Comparison of ENCODE assay signal across 13 mouse cellular contexts in the genomic region with DNA sequence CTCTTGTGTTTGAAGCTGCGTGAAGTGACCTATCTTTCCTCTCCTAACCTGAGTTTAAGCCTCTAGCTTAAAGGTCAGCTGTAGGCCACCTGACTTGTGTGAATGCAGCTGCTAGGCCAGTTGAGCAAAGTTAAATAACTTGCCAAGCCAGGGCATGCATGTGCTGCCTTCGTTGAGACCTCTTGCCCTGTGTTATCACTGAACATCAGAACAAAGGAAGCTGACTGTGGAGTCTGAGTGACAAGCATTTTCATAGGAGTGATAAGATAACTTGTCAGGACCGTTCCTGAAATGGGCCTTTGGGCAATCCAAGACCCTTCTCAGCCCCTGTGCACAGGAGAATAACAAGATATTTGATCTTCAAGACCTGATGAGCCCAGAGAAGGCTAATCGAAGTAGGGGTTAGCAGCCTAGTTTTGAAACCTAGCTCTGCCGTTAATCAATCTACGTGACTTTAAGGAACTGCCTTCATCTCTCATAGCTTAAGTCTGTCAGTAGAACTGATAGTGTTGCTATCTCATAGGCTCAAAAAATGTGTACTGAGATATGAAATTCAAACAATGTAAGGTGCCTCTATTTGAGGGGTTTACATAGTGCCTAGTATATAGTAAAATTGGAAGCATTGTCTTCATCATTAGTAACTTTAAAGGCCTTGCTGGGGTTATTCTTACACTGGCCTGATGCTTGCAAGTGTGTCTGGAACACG.
DNase-seq lines count a peak whose midpoint lies in the region; ATAC-seq and TF ChIP-seq lines count a peak whose summit lies in the region.
"Had no signal": no experiment of that assay in that cellular context is flagged by ENCODE, and none has a peak within 500 bp of the region (broad histone marks: within the 10 kb centered on the region; RNA-seq: fewer than 3 reads in every experiment).

No protein-coding gene starts in this region.

- ATAC-seq in heart, embryonic 16.5 days (replicated peaks; ENCODE audit: extremely low read depth, insufficient read depth, low FRiP score) = no peak

- H3K9me3 ChIP-seq in heart, embryonic 16.5 days (replicated peaks; ENCODE audit: control insufficient read depth, low read length) = no peaks in the 10 kb centered on the region
- H3K9me3 ChIP-seq: embryonic facial prominence, embryonic 15.5 days had no signal

- no peak overlapping the region for H3K9ac ChIP-seq in heart, embryonic 16.5 days (ENCODE audit: low read length)
- H3K9ac ChIP-seq: embryonic facial prominence, embryonic 15.5 days had no signal

- H3K4me2 ChIP-seq in heart, embryonic 16.5 days (ENCODE audit: low read depth, low read length) = no peak overlapping the region
- H3K4me2 ChIP-seq: embryonic facial prominence, embryonic 15.5 days had no signal

- WGBS in heart, embryonic 16.5 days = 25% methylated on average over 7 of the region's 7 CpGs
- WGBS in thymus, adult 2 months = 81% methylated on average over 7 of the region's 7 CpGs

- intact Hi-C loops in left cerebral cortex, postnatal 14 days (cut with DNase I) = no loop called here

- H3K4me1 ChIP-seq in heart, embryonic 16.5 days (ENCODE audit: control insufficient read depth, insufficient read depth, low read length) = peaks cover 33% of the 10 kb centered on the region
- peaks cover 7% of the 10 kb centered on the region for H3K4me1 ChIP-seq in thymus, adult 2 months (replicated peaks; ENCODE audit: control insufficient read depth, insufficient read depth, low read length)

- peak overlapping the region; percentile 57 for H3K27ac ChIP-seq in heart, embryonic 16.5 days (ENCODE audit: low read length)
- peak overlapping the region; percentile 19; the same call in 1 of the 2 replicates for H3K27ac ChIP-seq in thymus, adult 2 months (ENCODE audit: control insufficient read depth, insufficient read depth, low read length)
- H3K27ac ChIP-seq: embryonic facial prominence, embryonic 15.5 days had no signal

- H3K27me3 ChIP-seq in heart, embryonic 16.5 days (ENCODE audit: control insufficient read depth, insufficient read depth, low read length) = no peaks in the 10 kb centered on the region
- no peaks in the 10 kb centered on the region for H3K27me3 ChIP-seq in thymus, adult 2 months (ENCODE audit: control insufficient read depth, insufficient read depth, low read length)
- H3K27me3 ChIP-seq: embryonic facial prominence, embryonic 15.5 days had no signal

- no peak for TF ChIP-seq CTCF in thymus, adult 2 months (IDR thresholded peaks at IDR 0.05; ENCODE audit: borderline replicate concordance, control insufficient read depth, extremely low read depth, insufficient read depth, low read length, poor library complexity)

- H3K36me3 ChIP-seq in heart, embryonic 16.5 days (ENCODE audit: control insufficient read depth, insufficient read depth) = no peaks in the 10 kb centered on the region
- no peaks in the 10 kb centered on the region for H3K36me3 ChIP-seq in thymus, adult 2 months (ENCODE audit: control insufficient read depth, insufficient read depth, low read length)
- H3K36me3 ChIP-seq: embryonic facial prominence, embryonic 15.5 days had no signal

- TF ChIP-seq POLR2A in thymus, adult 2 months (IDR thresholded peaks at IDR 0.05; ENCODE audit: control insufficient read depth, extremely low read depth, insufficient read depth, low read length, poor library complexity) = no peak

- no peak overlapping the region for H3K4me3 ChIP-seq in heart, embryonic 16.5 days (ENCODE audit: low read length)
- H3K4me3 ChIP-seq in thymus, adult 2 months (ENCODE audit: control insufficient read depth, insufficient read depth, low read length) = no peak overlapping the region
- H3K4me3 ChIP-seq: embryonic facial prominence, embryonic 15.5 days had no signal

- no peak for DNase-seq in heart, adult 11 months
- no peak for DNase-seq in thymus, adult 2 months
- no peak for DNase-seq in thymus, postnatal 36 days
- DNase-seq in liver = peak; percentile 19
- peak; percentile 75 for DNase-seq in yolk sac, embryonic 10.5 days (ENCODE audit: low spot score)
- DNase-seq in left cerebral cortex, postnatal 14 days (ENCODE audit: low spot score in 2 of 2) = no peak
- DNase-seq: adrenal gland, postnatal 10 days; gastrocnemius, postnatal 10 days; kidney, adult 11 months; layer of hippocampus, postnatal 36 days; lung, postnatal 14 days had no signal

Comparison
In these comparisons a context has a peak if more than half of its experiments do, and no peak if none do; other contexts are left out.
1. DNase-seq: peak in liver (single experiment) and yolk sac, embryonic 10.5 days (single experiment); none in heart, adult 11 months (single experiment), thymus, adult 2 months (single experiment), thymus, postnatal 36 days (0 of 2) and left cerebral cortex, postnatal 14 days (0 of 2).